Mouse (Mus musculus) bone marrow macrophage, adult 2 months (primary cell): ENCODE measurements around the gene Scly. TPM values are rescaled to one million over a fixed set of nuclear protein-coding genes. Genes with fewer than 3 reads are reported as not detected.
A peak's percentile ranks its signal among the peaks of the same experiment; 100 is the strongest.

ENCODE experiments used
- H3K27ac ChIP-seq: 2 replicates; pipeline ENCODE4 v1.5.1; 2012; ENCODE audit warnings: low read depth, low read length; ENCODE audit not compliant: insufficient read depth
- H3K4me1 ChIP-seq: 2 replicates; pipeline ENCODE4 v1.6.1; 2012; ENCODE audit warnings: low read length; ENCODE audit not compliant: control insufficient read depth, insufficient read depth
- H3K4me3 ChIP-seq: 2 replicates; pipeline ENCODE4 v1.5.1; 2012; ENCODE audit warnings: mild to moderate bottlenecking, low read length, moderate library complexity; ENCODE audit not compliant: insufficient read depth
- CTCF ChIP-seq: IDR thresholded peaks from 2 replicates; pipeline ENCODE4 v1.5.1; 2012; ENCODE audit warnings: low read depth, mild to moderate bottlenecking, low read length, moderate library complexity
- POLR2A ChIP-seq: IDR thresholded peaks from 2 replicates; pipeline ENCODE4 v1.6.1; 2012; ENCODE audit warnings: mild to moderate bottlenecking, low read depth, low read length, borderline replicate concordance
- polyA plus RNA-seq: library from polyadenylated mRNA; stranded (reverse); fragments of >200 nt; gene quantifications from 2 replicates; pipeline ENCODE4 v1.2.4, GENCODE M21; 2012; ENCODE audit not compliant: missing spikeins, insufficient read depth, insufficient read length

Gene Scly
- polyA plus RNA-seq, 1 experiment, result 19.2 TPM

GRCm38 (mm10) chr1:91352277-91352676 lies 54.1 kb downstream of the Scly start:
- no peak for TF ChIP-seq POLR2A
- TF ChIP-seq CTCF, result no peak
- no peaks in the 10 kb centered on the region for H3K4me1 ChIP-seq
- H3K27ac ChIP-seq, result no peak overlapping the region
- H3K4me3 ChIP-seq, result no peak overlapping the region

GRCm38 (mm10) chr1:91356105-91356504 lies 58.0 kb downstream of the Scly start:
- Histone ChIP-seq H3K27ac (no peak overlapping the region), H3K4me3 (no peak overlapping the region), H3K4me1 (no peaks in the 10 kb centered on the region)
- no peak for TF ChIP-seq CTCF
- no peak for TF ChIP-seq POLR2A

- Histone ChIP-seq H3K4me1 (peaks cover 2% of the 10 kb centered on the region; the same call in 1 of the 2 replicates), H3K27ac (no peak overlapping the region), H3K4me3 (no peak overlapping the region)
- TF ChIP-seq POLR2A (no peak), CTCF (no peak)
Observed at GRCm38 (mm10) chr1:91362113-91362512, 64.0 kb downstream of the Scly start.

GRCm38 (mm10) chr1:91364822-91365644 lies 66.9 kb downstream of the Scly start:
- no peak for TF ChIP-seq POLR2A
- TF ChIP-seq CTCF, result no peak
- H3K4me1 ChIP-seq, result peaks cover 2% of the 10 kb centered on the region; the same call in 1 of the 2 replicates
- no peak overlapping the region for H3K27ac ChIP-seq
- no peak overlapping the region for H3K4me3 ChIP-seq

- TF ChIP-seq CTCF (no peak), POLR2A (no peak)
- Histone ChIP-seq H3K27ac (no peak overlapping the region), H3K4me1 (peaks cover 2% of the 10 kb centered on the region; the same call in 1 of the 2 replicates), H3K4me3 (peak overlapping the region; percentile 50)
Observed at GRCm38 (mm10) chr1:91365816-91366214, 67.7 kb downstream of the Scly start.

GRCm38 (mm10) chr1:91366215-91367108 lies 68.3 kb downstream of the Scly start, which contains the start of gene Erfe:
TSS of gene Erfe (plus strand) at chr1:91366430.
- no peak; the same call in 1 of the 2 replicates for TF ChIP-seq CTCF
- TF ChIP-seq POLR2A, result no peak
- no peak within 1 kb of the TSS for H3K27ac ChIP-seq
- peaks cover 2% of the 10 kb centered on the region; the same call in 1 of the 2 replicates for H3K4me1 ChIP-seq
- H3K4me3 ChIP-seq, result peak within 1 kb of the TSS; percentile 50

GRCm38 (mm10) chr1:91367295-91367694 lies 69.2 kb downstream of the Scly start:
- TF ChIP-seq POLR2A, result no peak
- no peak for TF ChIP-seq CTCF
- H3K4me3 ChIP-seq, result no peak overlapping the region
- peaks cover 2% of the 10 kb centered on the region; the same call in 1 of the 2 replicates for H3K4me1 ChIP-seq
- no peak overlapping the region for H3K27ac ChIP-seq

- TF ChIP-seq POLR2A (no peak), CTCF (no peak)
- no peak overlapping the region for H3K4me3 ChIP-seq
- peaks cover 2% of the 10 kb centered on the region; the same call in 1 of the 2 replicates for H3K4me1 ChIP-seq
- no peak overlapping the region for H3K27ac ChIP-seq
Observed at GRCm38 (mm10) chr1:91369408-91369807, 71.3 kb downstream of the Scly start.

GRCm38 (mm10) chr1:91370055-91370454 lies 71.9 kb downstream of the Scly start:
- Histone ChIP-seq H3K27ac (no peak overlapping the region), H3K4me3 (no peak overlapping the region), H3K4me1 (peaks cover 2% of the 10 kb centered on the region; the same call in 1 of the 2 replicates)
- TF ChIP-seq POLR2A, result no peak
- no peak for TF ChIP-seq CTCF

Other genes with a start within 250 kb of the Scly start
- gene Rbm44, start 153.2 kb upstream of the Scly start, polyA plus RNA-seq, result 0.97 and 1.2 TPM in 2 replicates
- gene Ramp1, start 118.5 kb upstream of the Scly start, polyA plus RNA-seq, result 10.8 and 12.7 TPM in 2 replicates
- gene Ube2f, start 48.0 kb upstream of the Scly start, polyA plus RNA-seq, result 86.4 and 92.4 TPM in 2 replicates
- gene Espnl, start 23.7 kb downstream of the Scly start, polyA plus RNA-seq, result not detected in 2 replicates
- gene Klhl30, start 52.7 kb downstream of the Scly start, polyA plus RNA-seq, result not detected in 2 replicates
- gene Erfe, start 68.1 kb downstream of the Scly start, polyA plus RNA-seq, result not detected in 2 replicates
- gene Ilkap, start 100.5 kb downstream of the Scly start, polyA plus RNA-seq, result 50.3 and 61.1 TPM in 2 replicates
- 25.3 and 28.7 TPM in 2 replicates for gene Hes6, start 115.7 kb downstream of the Scly start, polyA plus RNA-seq
- gene Per2, start 161.0 kb downstream of the Scly start, polyA plus RNA-seq, result 2.3 and 4.9 TPM in 2 replicates
- gene Traf3ip1, start 196.3 kb downstream of the Scly start, polyA plus RNA-seq, result 6.9 and 7.0 TPM in 2 replicates
- 2.6 and 4.2 TPM in 2 replicates for gene Asb1, start 242.2 kb downstream of the Scly start, polyA plus RNA-seq